Mouse (Mus musculus) monocyte, adult 5-6 weeks (primary cell): Measurements from ENCODE around the gene Pip4k2c. TPM values are rescaled to one million over a fixed set of nuclear protein-coding genes. Genes with fewer than 3 reads are reported as not detected.
"Not testable (repeated sequence)": the region's sequence is repeated elsewhere in the genome, so short reads cannot be mapped to it uniquely, and the experiment has no call there.

Experiments used
- ATAC-seq: fragments of 153-309, 156-312 bp; replicated peaks from 2 replicates; pipeline ENCODE4 v1.8.0; 2017; ENCODE audit warnings: mild to moderate bottlenecking; ENCODE audit not compliant: low TSS enrichment, insufficient number of reproducible peaks, severe bottlenecking, poor library complexity, low FRiP score
- total RNA-seq: library from RNA; stranded (forward); fragments of 200-1000, 200-491, 200-594 nt; gene quantifications from 3 replicates; pipeline ENCODE4 v1.2.3, GENCODE M21; 2017

The Pip4k2c gene
- total RNA-seq, 1 experiment from 2014 or later = 15.7 TPM

DNA sequence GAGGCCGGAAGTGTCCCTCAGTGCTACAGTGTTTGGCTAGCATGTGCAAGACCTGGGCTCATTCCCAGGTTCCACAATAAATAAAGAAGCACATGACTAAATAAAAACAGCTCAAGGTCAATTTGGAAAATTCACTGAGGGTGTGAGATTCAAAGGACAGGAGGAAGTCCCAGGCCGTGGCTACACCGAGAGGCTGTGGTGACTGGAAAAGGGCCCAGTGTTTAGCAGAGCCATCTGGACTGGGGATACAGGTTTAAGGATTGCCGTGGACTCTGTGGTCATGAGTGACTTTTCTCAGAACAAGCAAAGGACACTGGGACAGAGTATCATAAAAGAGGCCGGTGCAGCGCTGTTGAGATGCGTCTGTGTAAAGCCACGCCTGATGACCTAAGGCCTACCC is 1.9 kb upstream of the Pip4k2c start:
- no peak for ATAC-seq

DNA sequence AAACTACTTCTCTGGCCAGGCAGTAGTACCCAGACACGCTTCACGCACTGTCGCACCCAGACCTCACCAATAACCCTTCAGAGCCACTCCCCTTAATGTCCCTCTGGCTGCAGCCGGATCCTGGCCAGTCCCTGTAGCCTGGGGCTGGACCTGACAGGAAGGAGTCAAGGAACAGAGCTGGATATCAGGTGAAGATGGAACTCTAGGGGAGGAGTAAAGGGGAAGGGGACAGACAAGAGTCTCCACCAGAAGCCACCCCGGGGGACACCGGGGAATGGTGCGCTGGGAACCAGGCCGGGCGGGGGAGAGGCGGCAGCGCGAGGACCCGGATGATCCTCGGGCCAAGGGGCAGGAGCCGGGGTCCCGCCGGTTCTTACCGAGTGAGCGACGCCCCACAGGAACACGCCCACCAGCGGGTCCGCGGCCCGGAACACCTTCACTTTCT is 402 bp downstream of the Pip4k2c start:
- ATAC-seq = no peak

DNA sequence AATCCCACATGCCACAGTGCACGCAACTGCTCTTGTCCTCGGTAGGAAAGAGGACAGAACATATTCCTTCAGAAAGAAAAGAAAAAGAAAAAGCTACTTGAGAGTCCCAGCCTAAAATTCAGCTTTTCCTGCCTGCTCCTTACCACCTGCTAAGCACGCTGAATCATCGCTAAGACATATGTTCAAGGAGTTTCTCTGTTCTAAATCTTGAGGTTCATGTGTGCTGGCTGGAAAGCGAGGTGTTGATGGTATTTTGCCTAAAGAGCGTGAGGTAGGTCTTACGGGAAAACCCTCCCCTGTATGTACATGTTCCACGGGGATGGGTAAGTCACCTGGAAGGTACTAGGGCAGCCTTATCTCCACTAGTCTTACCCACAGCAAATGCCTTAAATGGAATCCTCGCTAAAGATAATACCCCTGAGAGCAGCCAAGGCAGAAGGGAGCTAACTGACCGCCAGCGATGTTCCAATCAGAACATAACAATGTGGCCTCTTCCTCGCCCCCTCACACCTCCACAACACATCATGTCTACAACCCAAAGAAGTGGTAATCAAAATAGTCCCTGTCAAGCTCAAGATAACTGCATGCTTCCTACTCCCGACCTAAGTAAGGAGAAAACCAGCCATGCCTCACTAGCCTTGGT is 1.3 kb downstream of the Pip4k2c start:
- no peak for ATAC-seq

DNA sequence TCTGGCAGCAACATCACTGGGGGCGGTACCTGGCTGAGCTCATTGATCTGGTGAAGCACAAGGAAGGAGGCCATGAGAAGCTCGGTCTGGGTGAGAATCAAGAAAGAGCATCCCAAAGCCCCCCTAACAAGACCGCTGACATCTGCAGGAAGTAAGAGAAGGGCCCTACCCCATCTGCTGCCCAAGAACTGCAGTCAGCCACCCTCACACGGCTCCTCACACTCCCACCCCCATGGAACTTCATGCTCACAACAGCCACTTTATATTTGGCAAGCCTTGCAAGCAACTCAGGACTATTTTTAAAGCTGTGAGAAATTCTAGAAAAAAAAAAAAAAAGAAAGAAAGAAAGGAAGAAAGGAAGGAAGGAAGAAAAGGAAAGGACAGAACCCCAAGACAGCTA is 2.5 kb downstream of the Pip4k2c start:
- ATAC-seq = no peak

DNA sequence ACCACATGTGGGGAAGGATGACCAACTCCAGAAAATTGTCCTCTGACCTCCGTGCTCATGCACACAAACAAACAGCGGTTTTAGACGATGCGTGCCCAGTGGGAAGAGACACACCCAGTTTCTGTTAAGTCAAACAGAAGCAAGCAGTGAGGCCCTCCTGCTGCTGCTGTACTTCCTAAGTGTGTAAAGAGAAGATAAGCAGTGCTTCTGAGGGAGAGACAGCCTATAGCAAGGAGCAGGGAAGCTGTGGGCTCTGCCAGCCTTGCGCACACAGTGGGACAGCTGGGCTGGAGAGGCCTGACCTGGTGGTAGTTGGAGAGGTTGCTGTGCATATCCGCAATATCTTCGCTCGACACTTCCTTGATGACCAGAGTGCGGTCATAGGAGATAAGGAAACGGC is 6.0 kb downstream of the Pip4k2c start:
- ATAC-seq = no peak

DNA sequence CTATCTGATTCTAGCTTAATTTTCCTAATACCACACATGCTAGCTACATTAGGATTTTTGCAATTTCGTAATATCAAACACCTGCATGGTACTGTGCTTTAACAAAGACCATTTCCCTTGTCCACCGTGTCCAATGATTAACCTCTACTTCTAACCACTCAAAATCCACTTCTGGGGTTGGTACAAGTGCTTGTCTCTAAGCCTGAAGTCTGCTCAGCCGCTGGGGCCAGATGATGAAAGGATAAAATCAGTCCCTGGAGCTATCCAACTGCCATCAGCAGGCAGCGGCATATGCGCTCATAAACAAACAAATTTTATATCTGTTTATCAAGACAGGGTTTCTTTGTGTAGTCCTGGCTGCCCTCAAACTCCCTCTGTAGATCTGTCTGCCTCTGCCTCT is 6.8 kb downstream of the Pip4k2c start:
- no peak for ATAC-seq

DNA sequence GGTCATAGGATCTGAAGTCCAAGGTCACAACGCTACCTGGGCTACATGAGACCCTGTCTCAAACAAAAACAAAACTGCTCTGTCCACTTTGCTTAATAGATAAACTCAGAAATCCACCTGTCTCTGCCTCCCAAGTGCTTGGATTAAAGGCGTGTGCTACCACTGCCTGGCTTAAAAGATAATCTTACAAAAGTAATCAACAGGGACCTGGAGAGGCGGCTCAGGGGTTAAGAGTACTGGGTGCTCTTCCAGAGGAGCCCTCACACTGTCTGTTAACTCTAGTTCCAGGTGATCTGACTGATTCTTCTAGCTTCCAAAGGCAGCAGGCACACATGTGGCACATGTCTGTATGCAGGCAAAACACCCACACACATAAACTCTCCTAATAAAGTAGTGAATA is 8.3 kb downstream of the Pip4k2c start:
- ATAC-seq = no peak

DNA sequence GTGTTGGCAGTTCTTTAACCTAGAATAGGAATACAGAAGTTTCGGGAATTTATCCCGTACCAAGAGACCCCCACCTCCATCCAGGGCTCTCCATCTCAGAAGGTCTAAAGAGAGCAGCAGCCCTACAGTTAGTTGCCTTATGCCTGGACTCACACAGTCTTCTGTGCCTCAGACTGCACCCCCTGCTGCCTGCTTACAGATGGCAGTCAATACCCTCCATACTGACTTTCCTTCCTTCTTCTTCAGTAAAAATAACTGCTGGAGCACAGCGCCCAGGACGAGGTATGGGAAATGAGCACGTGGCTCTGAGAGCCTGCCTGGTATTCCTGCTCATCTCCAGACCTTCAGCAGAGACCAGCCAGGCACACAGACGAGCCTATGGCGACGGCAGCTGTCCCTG is 11.1 kb downstream of the Pip4k2c start:
- no peak for ATAC-seq

DNA sequence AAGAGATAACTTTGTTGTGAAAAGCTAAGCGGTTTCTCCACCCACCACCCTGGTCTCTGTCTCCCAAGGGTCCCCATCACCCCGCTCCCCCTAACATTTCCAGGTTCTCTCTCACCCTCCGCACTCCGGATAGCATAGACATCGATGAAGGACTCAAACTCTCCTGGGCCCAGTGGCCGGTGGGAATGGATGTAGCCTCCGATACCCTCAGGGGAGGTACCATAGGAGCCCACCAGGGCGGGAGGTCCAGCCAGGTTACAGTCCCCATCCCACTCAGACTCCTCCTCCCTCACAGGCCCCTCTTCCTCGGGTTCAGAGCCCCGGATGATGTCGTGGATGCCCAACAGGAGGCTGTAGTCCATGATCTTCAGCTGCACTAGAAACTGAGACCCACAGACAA is 11.9 kb downstream of the Pip4k2c start:
- no peak for ATAC-seq

DNA sequence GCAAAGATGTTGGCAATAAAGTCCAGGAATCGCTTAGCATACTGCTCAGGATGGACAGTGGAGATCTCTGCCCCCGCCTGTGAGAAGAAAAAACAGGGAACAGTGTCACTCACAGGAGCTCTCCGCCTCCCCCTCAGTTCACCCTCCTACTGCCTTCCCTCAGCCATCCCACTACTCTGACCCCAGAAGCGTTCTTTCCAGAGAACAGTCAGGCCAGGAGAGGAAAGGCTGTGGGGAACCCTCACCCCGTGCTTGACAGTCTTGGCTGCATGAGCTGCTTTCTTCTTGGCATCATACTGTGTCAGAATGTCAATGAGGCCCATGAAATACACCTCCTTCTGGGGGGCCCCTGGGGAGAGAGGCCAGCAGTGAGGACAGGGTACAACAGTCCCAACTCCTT is 12.3 kb downstream of the Pip4k2c start:
- no peak for ATAC-seq

DNA sequence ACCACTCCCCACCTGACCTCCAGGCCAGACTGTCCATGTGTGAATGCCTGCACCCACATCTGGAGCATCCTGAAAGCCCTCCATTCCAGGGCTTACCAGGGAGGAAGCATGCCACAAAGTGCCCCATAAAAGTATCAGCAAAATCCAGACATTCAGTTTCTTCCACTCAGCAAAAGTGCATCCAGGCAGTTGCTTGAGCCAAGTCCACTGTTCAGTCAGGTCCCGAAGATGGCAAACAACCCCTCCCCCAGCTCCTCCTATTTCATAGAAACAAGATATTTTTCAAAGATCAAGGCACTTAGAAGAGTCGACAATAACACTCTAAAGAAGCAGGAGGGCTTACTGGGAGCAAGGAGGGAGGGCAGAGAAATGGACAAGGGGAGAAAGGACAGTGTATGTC is 12.9 kb downstream of the Pip4k2c start:
- ATAC-seq = no peak

DNA sequence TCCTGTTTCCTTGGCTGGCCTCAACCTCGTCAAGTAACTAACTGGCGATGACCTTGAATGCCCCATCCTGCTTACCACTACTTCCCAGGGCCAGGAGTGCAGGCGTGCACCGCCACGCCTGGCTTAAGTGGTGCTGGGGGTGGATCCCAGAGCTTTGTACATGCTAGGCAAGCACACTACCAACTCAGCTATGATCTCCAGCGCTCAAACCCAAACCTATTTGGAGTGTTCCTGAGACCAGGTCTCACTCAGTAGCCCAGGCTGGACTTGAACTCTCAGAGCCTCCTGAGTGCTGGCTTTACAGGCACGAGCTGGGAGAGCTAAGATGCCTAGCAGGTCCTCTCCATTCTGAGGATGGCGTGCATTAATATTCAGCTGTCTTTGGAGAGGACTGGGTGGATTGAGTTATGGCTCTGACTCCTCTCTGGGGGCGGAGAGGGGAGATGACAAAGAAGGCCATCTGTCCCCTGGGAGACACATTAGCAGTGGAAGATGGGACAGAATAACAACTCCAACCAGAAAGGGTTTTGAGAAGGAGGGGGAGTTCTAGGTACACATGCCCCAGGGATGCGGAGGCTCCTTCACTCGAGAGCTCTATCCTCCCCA is 13.8 kb downstream of the Pip4k2c start:
- no peak for ATAC-seq

DNA sequence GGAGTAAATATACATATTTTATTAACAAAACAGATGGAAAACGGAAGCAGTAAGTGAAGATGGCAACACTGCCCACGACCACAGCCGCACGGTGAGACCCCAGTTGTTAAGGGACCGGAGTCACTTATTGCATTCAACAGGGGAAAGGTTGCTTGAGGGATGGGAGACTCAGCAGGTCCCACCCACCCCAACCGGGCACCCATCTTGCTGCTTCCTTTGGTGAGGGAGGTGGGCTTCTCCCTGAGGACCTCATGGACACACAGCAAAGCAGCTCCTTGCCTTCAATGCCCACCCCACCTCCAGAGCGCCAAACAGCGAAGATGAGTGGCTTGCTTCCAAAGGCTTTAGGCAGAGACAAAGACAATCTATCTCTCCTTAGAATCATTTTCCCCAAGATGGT is 14.3 kb downstream of the Pip4k2c start:
- ATAC-seq = no peak

DNA sequence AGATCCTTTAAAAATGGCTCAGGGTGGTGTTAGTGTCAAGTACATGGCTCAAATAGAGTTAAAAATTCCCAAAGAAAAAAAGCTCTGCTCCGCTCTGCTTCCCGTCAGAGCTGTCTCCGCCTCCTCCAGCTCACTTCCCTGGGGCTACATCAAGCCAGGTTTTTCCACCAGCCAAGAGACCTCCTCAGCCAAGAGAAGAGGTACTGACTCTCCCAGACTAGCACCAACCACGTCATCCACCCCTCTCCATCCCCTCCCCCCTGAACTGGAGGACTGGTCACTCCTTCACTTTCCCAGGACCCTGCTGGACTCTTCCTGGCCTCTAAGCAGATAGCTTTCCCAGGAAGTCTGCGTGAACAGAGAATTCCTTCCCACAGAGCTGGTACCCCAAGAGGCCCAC is 15.0 kb downstream of the Pip4k2c start:
- no peak for ATAC-seq

DNA sequence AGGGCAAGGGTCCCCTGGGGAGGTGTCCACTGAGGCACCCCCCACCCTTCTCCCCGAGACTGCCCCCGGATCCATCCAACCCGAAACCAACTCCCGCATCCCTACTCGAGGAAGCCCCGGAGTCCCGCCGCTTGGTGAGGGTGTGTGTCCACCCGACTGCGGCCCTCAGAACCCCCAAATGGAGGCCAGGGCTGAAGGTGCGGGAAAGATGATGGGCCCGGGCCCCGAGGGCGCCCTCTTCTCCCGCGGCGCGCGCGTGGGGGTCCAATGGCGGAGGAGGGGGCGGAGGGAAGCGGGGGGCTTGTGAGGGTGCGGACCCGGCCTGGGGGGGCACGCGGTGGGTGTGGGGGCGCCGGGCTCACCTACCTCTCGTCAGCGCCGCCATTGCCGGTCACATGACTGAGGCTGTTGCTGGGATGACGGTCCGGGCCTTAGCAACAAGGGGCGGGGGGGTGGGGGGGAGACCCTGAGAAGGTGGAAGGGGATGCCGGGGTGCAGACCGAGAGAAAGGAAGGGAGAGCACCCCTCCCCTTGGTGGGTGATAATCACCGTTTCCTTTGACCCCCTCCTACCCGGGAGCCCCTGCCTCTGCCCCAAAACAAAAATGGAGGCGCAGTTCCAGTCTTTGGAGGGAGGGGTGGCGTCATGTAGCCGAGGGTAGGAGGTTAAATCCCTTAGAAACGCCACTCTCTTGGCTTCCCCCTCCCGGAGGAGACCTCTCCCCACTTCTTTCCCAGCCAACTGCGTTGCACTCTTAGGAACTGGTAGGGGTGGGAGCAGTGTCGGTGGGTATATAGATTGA is 15.9 kb downstream of the Pip4k2c start, which contains the start of gene Dtx3:
Gene Dtx3, minus strand, starts transcription at position 401 of the 802 bp plus-strand sequence.
- no peak for ATAC-seq

DNA sequence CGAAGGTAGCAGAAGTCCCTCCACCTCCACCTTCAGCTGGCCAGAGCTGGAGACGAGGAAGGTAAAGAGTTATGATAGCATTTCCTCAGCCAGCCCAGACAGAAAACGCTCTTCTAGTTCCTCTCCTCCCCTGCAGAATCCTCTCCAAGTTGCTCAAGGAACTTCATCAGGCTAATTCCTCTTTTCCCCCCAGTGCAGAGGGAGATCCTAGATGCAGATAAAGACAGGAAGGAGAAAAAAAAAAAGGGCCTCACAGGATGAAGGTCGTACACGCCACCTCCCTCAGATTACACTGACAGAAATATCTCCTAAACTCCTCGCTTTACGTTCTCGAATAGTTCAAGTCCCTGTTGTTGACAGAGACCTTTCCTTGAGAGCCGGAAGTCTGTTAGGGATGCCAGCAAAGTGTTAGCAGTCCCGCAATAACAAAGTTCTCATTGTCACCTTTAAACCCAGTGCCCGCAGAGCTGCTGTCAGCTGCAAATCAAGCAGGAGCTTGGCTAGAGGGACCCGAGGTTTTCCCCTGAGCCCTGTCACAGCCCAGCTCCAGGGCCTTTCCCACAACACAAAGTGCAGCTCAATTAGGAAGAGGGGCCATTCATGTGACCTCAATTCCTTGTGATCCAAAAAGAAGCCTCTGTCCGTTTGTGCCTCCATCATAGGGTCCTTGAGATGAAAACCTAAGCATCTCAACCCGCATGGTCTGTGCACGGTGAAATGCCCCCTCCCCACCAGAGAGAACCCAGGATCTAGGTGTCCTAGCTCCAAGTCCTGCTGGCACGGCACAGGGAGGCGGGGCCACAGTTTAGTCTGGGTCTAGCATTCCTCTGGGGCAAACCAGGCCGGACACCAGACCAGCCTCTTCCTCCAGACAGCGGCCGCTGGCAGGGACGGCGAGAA is 16.7 kb downstream of the Pip4k2c start:
- ATAC-seq = no peak

DNA sequence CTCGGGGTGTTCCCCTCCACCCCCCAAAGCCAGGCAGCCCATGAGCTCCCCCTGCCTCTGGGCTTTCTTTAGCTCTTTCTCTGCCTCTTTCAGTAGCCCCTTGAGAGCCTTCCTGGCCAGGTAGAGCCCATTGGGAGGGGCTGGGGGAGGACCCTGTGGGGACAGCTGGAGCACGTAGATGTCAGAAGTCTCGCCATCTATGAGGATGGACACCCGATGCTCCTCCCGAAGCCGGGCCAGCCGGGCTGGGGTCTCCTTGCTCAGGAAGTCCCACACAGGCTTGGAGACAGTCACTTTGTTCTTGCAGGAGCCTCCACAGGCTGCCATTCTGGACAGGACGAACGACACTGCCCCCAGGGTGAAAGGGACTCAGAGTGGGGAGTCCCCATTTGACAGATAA is 18.4 kb downstream of the Pip4k2c start:
- ATAC-seq = no peak

DNA sequence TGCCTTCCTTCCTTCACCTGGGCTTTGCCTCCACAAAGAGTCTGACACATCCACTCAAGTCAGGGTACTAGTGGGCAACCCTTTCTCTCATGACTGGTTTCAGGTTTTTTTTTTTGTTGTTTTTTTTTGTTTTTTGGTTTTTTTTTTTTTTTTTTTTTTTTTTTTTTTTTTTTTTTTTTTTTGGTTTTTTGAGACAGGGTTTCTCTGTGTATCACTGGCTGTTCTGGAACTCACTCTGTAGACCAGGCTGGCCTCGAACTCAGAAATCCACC is 19.4 kb downstream of the Pip4k2c start:
- ATAC-seq = not testable (repeated sequence)
